Mouse (Mus musculus): ENCODE measurements at regions not wholly inside any gene's neighbourhood (a gene's known extent, or its start where the extent isn't known, plus 50 kb on each side); places are given as distances from the start of the nearest gene placed in this dataset.
A peak's percentile ranks its signal among the peaks of the same experiment; 100 is the strongest.

DNA sequence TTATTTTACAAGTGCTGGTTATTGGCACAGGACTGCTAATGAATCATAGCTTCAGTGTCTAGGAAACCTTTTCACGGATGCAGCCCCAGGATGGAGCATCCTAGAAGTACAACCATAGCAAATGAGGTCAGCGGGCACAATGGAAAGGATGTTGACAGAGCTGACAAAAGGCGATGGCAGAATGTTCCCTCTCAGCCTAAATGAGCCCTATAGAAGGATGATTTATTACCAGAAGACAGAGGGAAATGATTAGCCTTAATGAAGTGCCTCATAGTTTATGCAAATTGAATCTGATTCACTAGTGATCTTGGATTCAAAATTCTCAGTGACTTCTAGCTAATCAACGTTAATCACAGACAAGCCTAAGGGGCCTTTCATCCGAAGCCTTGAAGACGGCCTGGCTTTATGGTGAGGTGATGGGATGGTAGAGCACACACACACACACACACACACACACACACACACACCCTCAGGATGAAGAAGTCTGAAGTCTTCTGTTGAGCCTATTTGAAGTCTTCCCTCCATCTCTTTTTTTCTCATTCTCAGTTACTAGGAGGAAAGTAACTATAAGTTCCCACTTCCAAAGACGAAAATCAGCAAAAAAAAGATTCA, 267.4 kb upstream of the Clec14a start:
- H3K4me3 ChIP-seq = no peak overlapping the region
- no peak overlapping the region for H3K4me2 ChIP-seq
- H3K4me1 ChIP-seq (replicated peaks) = peaks cover 4% of the 10 kb centered on the region
- no peak for ATAC-seq (ENCODE audit: insufficient number of reproducible peaks, low FRiP score)
- no peaks in the 10 kb centered on the region for H3K36me3 ChIP-seq
- H3K27ac ChIP-seq (ENCODE audit: poor library complexity, severe bottlenecking) = 0 out of 2 replicates have a peak overlapping the region, but pooled peaks have one; percentile 23
- no peaks in the 10 kb centered on the region for H3K27me3 ChIP-seq (replicated peaks)
- H3K9me3 ChIP-seq (replicated peaks) = no peaks in the 10 kb centered on the region
- WGBS = 76% methylated on average over 7 of the region's 7 CpGs
- no peak overlapping the region for H3K9ac ChIP-seq

DNA sequence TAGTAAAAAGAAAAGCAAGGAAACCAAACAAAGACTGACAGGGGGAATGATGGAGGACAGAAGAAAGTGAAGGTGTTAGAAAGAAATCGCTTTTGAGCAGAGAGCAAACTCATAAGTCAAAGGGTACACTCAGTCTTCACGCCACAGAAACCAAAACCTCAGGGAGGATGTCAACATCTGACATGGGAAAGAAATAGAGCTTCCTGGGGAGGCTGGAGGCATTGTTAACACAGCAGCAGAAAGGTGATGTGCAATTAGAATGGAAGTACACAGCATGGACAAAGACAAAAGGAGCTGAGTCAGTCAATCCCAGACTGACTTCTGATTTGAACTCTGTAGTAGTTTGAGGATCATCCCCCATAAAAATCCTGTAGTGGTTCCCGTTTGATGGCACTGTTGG, 261.2 kb upstream of the Clec14a start:
- no peaks in the 10 kb centered on the region for H3K27me3 ChIP-seq (replicated peaks)
- no peak for ATAC-seq (ENCODE audit: insufficient number of reproducible peaks, low FRiP score)
- no peak overlapping the region for H3K27ac ChIP-seq (ENCODE audit: poor library complexity, severe bottlenecking)
- H3K9me3 ChIP-seq (replicated peaks) = no peaks in the 10 kb centered on the region
- WGBS = 64% methylated on average over 3 of the region's 3 CpGs
- no peak overlapping the region for H3K4me2 ChIP-seq
- no peaks in the 10 kb centered on the region for H3K4me1 ChIP-seq (replicated peaks)
- H3K9ac ChIP-seq = no peak overlapping the region
- H3K36me3 ChIP-seq = no peaks in the 10 kb centered on the region
- no peak overlapping the region for H3K4me3 ChIP-seq

DNA sequence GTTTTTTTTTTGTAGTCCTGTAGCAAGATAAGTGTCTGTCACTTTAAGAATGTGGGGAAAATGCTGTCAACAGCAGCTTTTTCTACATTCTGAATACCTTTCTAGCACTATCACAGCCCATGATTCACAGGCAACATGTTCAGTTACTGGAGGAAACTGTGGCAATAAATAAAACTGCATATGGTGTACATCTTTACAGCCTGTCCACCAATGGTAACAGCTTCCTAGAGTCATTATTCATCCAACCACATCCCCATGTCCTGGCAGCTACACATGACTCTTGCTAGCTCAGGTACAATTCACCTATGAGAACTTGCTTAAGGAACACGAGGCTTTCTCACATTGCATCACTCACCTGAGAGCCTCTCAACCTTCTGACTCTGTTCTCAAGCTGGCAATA, 247.7 kb upstream of the Clec14a start:
- H3K9ac ChIP-seq = no peak overlapping the region
- peaks cover 6% of the 10 kb centered on the region for H3K4me1 ChIP-seq (replicated peaks)
- no peaks in the 10 kb centered on the region for H3K36me3 ChIP-seq
- no peaks in the 10 kb centered on the region for H3K9me3 ChIP-seq (replicated peaks)
- H3K27ac ChIP-seq (ENCODE audit: poor library complexity, severe bottlenecking) = no peak overlapping the region
- no peak overlapping the region for H3K4me3 ChIP-seq
- H3K4me2 ChIP-seq = no peak overlapping the region
- WGBS = 54% methylated on average over 1 of the region's 1 CpGs
- ATAC-seq (ENCODE audit: insufficient number of reproducible peaks, low FRiP score) = no peak
- no peaks in the 10 kb centered on the region for H3K27me3 ChIP-seq (replicated peaks)

DNA sequence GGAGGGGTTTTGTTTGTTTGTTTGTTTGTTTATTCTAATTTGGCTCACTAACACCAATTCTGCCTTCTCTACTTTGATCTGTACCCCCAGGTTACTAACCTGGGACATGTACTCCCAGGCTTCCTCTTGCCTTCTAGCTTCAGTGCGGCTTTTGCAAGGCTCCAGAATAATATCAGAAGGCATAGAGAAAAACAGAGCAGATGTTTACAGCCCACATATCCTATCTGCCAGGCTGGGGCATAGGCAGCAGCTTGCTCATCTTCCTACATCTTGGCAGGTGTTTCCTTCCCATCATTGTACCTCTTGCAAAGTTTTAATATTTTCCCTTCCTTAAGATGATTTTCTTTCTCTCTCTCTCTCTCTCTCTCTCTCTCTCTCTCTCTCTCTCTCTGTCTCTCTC, 244.9 kb upstream of the Clec14a start:
- no peaks in the 10 kb centered on the region for H3K36me3 ChIP-seq
- no peak for ATAC-seq (ENCODE audit: insufficient number of reproducible peaks, low FRiP score)
- no peak overlapping the region for H3K27ac ChIP-seq (ENCODE audit: poor library complexity, severe bottlenecking)
- no peaks in the 10 kb centered on the region for H3K9me3 ChIP-seq (replicated peaks)
- H3K4me2 ChIP-seq = no peak overlapping the region
- H3K9ac ChIP-seq = no peak overlapping the region
- 81% methylated on average over 1 of the region's 1 CpGs for WGBS
- peaks cover 6% of the 10 kb centered on the region for H3K4me1 ChIP-seq (replicated peaks)
- H3K27me3 ChIP-seq (replicated peaks) = no peaks in the 10 kb centered on the region
- no peak overlapping the region for H3K4me3 ChIP-seq

GRCm38 (mm10) chr12:58512645-58513044, 243.6 kb upstream of the Clec14a start:
- Histone ChIP-seq H3K27me3 (replicated peaks) (no peaks in the 10 kb centered on the region), H3K4me2 (no peak overlapping the region), H3K4me1 (replicated peaks) (peaks cover 6% of the 10 kb centered on the region), H3K27ac (ENCODE audit: poor library complexity, severe bottlenecking) (no peak overlapping the region), H3K4me3 (no peak overlapping the region), H3K9ac (no peak overlapping the region), H3K9me3 (replicated peaks) (no peaks in the 10 kb centered on the region), H3K36me3 (no peaks in the 10 kb centered on the region)
- WGBS = 78% methylated on average over 7 of the region's 7 CpGs
- no peak for ATAC-seq (ENCODE audit: insufficient number of reproducible peaks, low FRiP score)

DNA sequence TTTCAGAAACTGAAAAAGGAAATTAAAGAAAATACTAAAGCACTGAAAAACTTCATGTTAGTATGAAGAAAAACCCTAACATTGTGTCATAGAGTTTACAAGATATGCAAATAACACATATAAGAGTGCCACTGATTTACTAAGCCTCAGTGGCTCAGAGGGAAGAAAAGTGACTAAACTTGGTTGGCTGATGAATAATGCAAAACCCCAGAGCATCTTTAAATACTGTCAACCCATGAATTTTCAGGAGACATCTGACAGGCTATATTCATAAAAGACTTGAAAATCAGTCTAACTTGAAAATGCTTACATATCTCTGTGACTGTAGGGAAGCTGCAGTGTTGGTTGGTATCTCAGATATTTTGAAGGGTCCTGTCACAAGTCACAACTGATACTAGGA, 235.2 kb upstream of the Clec14a start:
- H3K27me3 ChIP-seq (replicated peaks) = no peaks in the 10 kb centered on the region
- no peak for ATAC-seq (ENCODE audit: insufficient number of reproducible peaks, low FRiP score)
- no peak overlapping the region for H3K27ac ChIP-seq (ENCODE audit: poor library complexity, severe bottlenecking)
- H3K9ac ChIP-seq = no peak overlapping the region
- H3K4me2 ChIP-seq = no peak overlapping the region
- no peaks in the 10 kb centered on the region for H3K36me3 ChIP-seq
- H3K9me3 ChIP-seq (replicated peaks) = no peaks in the 10 kb centered on the region
- H3K4me1 ChIP-seq (replicated peaks) = no peaks in the 10 kb centered on the region
- no peak overlapping the region for H3K4me3 ChIP-seq

- Histone ChIP-seq H3K27me3 (replicated peaks) (no peaks in the 10 kb centered on the region), H3K4me1 (replicated peaks) (0 out of 2 replicates have a peak, but pooled peaks cover 2% of the 10 kb centered on the region)
Observed at GRCm38 (mm10) chr12:58474181-58474580, 205.1 kb upstream of the Clec14a start.

GRCm38 (mm10) chr12:58473511-58473910, 204.4 kb upstream of the Clec14a start:
- Histone ChIP-seq H3K4me2 (no peak overlapping the region), H3K9ac (no peak overlapping the region), H3K9me3 (replicated peaks) (no peaks in the 10 kb centered on the region), H3K36me3 (no peaks in the 10 kb centered on the region), H3K4me3 (no peak overlapping the region), H3K4me1 (replicated peaks) (0 out of 2 replicates have a peak, but pooled peaks cover 2% of the 10 kb centered on the region), H3K27ac (ENCODE audit: poor library complexity, severe bottlenecking) (no peak overlapping the region), H3K27me3 (replicated peaks) (no peaks in the 10 kb centered on the region)
- 70% methylated on average over 1 of the region's 1 CpGs for WGBS
- no peak for ATAC-seq (ENCODE audit: insufficient number of reproducible peaks, low FRiP score)

More at GRCm38 (mm10) chr12:58474181-58474580, 205.1 kb upstream of the Clec14a start:
- no peak overlapping the region for H3K9ac ChIP-seq
- no peak overlapping the region for H3K4me2 ChIP-seq
- no peak for ATAC-seq (ENCODE audit: insufficient number of reproducible peaks, low FRiP score)
- H3K36me3 ChIP-seq = no peaks in the 10 kb centered on the region
- H3K27ac ChIP-seq (ENCODE audit: poor library complexity, severe bottlenecking) = no peak overlapping the region
- H3K4me3 ChIP-seq = no peak overlapping the region
- no peaks in the 10 kb centered on the region for H3K9me3 ChIP-seq (replicated peaks)

DNA sequence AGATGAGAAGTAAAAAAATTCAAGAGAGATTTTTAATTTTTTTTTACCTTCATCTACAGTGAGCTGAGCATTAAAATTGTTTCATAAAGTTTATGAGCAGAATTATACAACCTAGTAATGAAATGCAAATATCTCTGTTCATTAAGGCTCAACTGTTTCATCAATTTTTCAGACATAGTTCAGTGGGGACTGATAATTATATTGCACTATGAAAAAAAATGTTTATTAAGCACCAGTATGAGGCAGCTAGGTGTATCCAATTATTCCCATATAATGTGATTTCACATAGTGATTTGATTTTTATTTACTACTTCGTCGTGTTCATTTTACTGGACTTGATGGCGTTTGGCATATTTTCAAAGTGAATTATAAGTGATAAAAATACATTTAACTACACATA, 191.4 kb upstream of the Clec14a start:
- Histone ChIP-seq H3K36me3 (no peaks in the 10 kb centered on the region), H3K27ac (ENCODE audit: poor library complexity, severe bottlenecking) (no peak overlapping the region), H3K4me3 (no peak overlapping the region)

DNA sequence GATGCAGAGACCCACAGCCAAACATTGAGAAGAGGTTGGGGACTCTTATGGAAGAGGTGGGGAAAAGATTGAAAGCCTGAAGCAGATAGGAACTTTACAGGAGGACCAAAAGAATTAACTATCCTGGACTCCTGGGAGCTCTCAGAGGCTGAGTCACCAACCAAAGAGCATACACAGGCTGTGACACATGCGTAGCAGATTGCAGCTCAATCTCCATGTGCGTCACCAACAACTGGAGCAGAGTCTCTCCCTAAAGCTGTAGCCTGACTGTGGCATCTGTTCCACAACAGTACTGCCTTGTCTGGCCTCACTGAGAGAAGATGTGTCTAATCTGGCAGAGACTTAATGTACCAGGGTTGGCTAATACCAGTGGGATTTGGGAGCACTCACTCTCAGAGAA, 185.7 kb upstream of the Clec14a start:
- H3K27me3 ChIP-seq (replicated peaks) = no peaks in the 10 kb centered on the region
- WGBS = 79% methylated on average over 2 of the region's 2 CpGs
- no peak overlapping the region for H3K4me3 ChIP-seq
- H3K36me3 ChIP-seq = no peaks in the 10 kb centered on the region
- H3K9me3 ChIP-seq (replicated peaks) = no peaks in the 10 kb centered on the region
- no peak overlapping the region for H3K27ac ChIP-seq (ENCODE audit: poor library complexity, severe bottlenecking)
- H3K4me2 ChIP-seq = no peak overlapping the region
- H3K4me1 ChIP-seq (replicated peaks) = no peaks in the 10 kb centered on the region
- H3K9ac ChIP-seq = no peak overlapping the region
- no peak for ATAC-seq (ENCODE audit: insufficient number of reproducible peaks, low FRiP score)

More for the DNA sequence above, 191.4 kb upstream of the Clec14a start:
- ATAC-seq (ENCODE audit: insufficient number of reproducible peaks, low FRiP score) = no peak
- no peak overlapping the region for H3K9ac ChIP-seq
- no peaks in the 10 kb centered on the region for H3K9me3 ChIP-seq (replicated peaks)
- H3K4me1 ChIP-seq (replicated peaks) = no peaks in the 10 kb centered on the region
- no peaks in the 10 kb centered on the region for H3K27me3 ChIP-seq (replicated peaks)
- H3K4me2 ChIP-seq = no peak overlapping the region
- 72% methylated on average over 3 of the region's 3 CpGs for WGBS

DNA sequence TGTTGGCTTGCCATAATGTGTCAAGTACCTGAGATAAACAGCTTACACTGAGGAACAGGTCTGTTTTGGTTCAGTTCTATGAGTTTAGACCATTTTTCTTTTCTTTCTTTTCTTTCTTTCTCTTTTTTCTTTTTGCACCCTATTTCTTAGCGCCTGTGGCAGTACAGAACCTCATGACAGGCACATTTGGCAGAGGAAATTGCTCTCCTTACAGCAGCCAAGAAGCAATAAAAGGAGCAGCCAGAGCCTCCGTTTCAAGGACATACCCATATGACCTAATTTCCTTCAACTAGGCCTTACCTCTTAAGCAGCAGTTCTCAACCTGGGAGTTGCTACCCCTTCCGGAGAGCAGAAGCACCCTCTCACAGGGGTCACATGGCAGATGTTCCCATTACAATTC, 173.9 kb upstream of the Clec14a start:
- H3K9me3 ChIP-seq (replicated peaks) = no peaks in the 10 kb centered on the region
- 74% methylated on average over 3 of the region's 3 CpGs for WGBS
- H3K9ac ChIP-seq = no peak overlapping the region
- no peaks in the 10 kb centered on the region for H3K36me3 ChIP-seq
- no peaks in the 10 kb centered on the region for H3K4me1 ChIP-seq (replicated peaks)
- ATAC-seq (ENCODE audit: insufficient number of reproducible peaks, low FRiP score) = no peak
- H3K27ac ChIP-seq (ENCODE audit: poor library complexity, severe bottlenecking) = no peak overlapping the region
- no peak overlapping the region for H3K4me3 ChIP-seq
- H3K27me3 ChIP-seq (replicated peaks) = no peaks in the 10 kb centered on the region
- H3K4me2 ChIP-seq = no peak overlapping the region

DNA sequence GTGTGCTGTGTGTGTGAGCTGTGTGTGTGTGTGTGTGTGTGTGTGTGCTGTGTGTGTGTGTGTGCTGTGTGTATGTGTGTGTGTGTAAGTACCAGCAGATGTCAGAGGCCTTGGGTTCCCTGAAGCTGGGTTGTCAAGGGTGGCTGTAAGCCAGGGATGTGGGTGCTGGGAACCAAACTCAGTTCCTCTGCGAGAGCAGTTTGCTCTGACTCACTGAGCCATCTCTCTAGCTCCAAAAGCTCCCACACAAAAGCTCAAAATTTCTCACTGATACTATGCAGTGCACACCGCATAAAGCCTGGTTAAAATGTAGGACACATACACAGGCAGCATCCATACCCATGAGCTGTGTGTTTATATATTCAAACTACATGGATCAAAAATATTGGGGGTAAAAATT, 172.9 kb upstream of the Clec14a start:
- Histone ChIP-seq H3K4me3 (no peak overlapping the region), H3K27me3 (replicated peaks) (no peaks in the 10 kb centered on the region), H3K27ac (ENCODE audit: poor library complexity, severe bottlenecking) (no peak overlapping the region), H3K9me3 (replicated peaks) (no peaks in the 10 kb centered on the region), H3K4me2 (no peak overlapping the region), H3K9ac (no peak overlapping the region), H3K4me1 (replicated peaks) (no peaks in the 10 kb centered on the region), H3K36me3 (no peaks in the 10 kb centered on the region)
- no peak for ATAC-seq (ENCODE audit: insufficient number of reproducible peaks, low FRiP score)
- WGBS = 91% methylated on average over 2 of the region's 2 CpGs

All from heart, embryonic 12.5 days (tissue).